In the genomic region with DNA sequence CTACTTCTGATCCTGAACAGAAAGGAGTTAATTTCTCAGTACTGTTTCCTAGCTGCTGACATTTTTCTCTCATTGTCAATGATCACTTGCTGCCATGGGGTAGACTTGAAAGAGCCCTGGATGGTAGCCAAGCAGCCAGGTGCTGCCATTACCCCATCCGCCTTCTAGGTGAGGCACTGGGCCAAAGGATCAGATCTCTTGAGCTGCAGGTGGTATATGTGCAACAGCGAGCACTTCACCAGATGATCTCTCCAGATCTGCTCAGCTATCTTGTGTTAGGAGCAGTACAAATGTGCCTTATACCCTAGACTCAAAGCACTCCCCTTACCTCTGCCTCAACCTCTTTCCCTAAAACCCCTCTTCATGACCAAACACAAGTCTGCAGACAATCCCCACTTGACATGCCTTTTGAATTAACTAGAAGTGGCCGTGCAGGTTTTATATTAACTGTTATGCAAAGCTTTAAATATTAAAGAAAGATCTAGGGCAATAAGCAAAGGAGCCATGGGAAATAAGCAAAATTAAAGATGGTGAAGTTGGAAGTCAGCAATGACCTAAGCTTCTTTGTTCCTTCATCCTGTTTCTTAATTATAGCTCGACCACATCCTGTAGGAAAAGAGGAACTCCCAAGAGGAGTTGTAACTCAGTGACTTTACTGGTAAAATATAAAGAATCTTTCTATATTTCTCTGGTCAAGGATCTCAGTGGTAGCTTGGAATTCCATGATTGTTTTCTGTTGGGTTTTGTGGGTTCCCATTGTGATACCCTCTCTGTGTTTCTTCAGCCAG, we compare ENCODE assay signal across 13 mouse cellular contexts.
A peak's percentile ranks its signal among the peaks of the same experiment; 100 is the strongest.
DNase-seq lines count a peak whose midpoint lies in the region; ATAC-seq and TF ChIP-seq lines count a peak whose summit lies in the region.
"Had no signal": no experiment of that assay in that cellular context is flagged by ENCODE, and none has a peak within 500 bp of the region (broad histone marks: within the 10 kb centered on the region; RNA-seq: fewer than 3 reads in every experiment).

No protein-coding gene starts in this region.

- ATAC-seq in hindbrain, postnatal 0 days: peak; percentile 53
- ATAC-seq in hindbrain, embryonic 12.5 days (ENCODE audit: low FRiP score): no peak
- no peak for ATAC-seq in midbrain, postnatal 0 days (ENCODE audit: low FRiP score)
- no peak for ATAC-seq in midbrain, embryonic 13.5 days
- ATAC-seq in erythroblast, adult 5-6 weeks (replicated peaks; ENCODE audit: low FRiP score, poor library complexity, severe bottlenecking): no peak
- ATAC-seq: intestine, postnatal 0 days had no signal

- peak; percentile 71 for DNase-seq in hindbrain, postnatal 0 days (ENCODE audit: low spot score)
- peak; percentile 68 for DNase-seq in midbrain, postnatal 0 days (ENCODE audit: low spot score)
- peak; percentile 2 for DNase-seq in gonadal fat pad, adult 2 months (ENCODE audit: low read depth)
- no peak for DNase-seq in adrenal gland, adult 18-20 months (ENCODE audit: low spot score in 2 of 2)
- DNase-seq in heart, postnatal 4 days: no peak
- DNase-seq: B cell, adult 2 months; heart, adult 18-20 months; right cerebral cortex, postnatal 14 days had no signal

- no peaks in the 10 kb centered on the region for H3K9me3 ChIP-seq in hindbrain, postnatal 0 days (ENCODE audit: low read length)
- no peaks in the 10 kb centered on the region for H3K9me3 ChIP-seq in hindbrain, embryonic 12.5 days (replicated peaks)
- no peaks in the 10 kb centered on the region for H3K9me3 ChIP-seq in midbrain, postnatal 0 days (ENCODE audit: low read length)
- no peaks in the 10 kb centered on the region for H3K9me3 ChIP-seq in midbrain, embryonic 13.5 days

- no peak overlapping the region for H3K9ac ChIP-seq in hindbrain, postnatal 0 days (replicated peaks; ENCODE audit: low read length)
- H3K9ac ChIP-seq in hindbrain, embryonic 12.5 days: no peak overlapping the region
- no peak overlapping the region for H3K9ac ChIP-seq in midbrain, postnatal 0 days (replicated peaks; ENCODE audit: low read length, poor library complexity, severe bottlenecking)
- no peak overlapping the region for H3K9ac ChIP-seq in midbrain, embryonic 13.5 days (replicated peaks)

- H3K4me2 ChIP-seq in hindbrain, postnatal 0 days (ENCODE audit: low read depth, low read length): no peak overlapping the region
- no peak overlapping the region for H3K4me2 ChIP-seq in hindbrain, embryonic 12.5 days (replicated peaks)
- H3K4me2 ChIP-seq in midbrain, postnatal 0 days (ENCODE audit: low read depth, low read length, poor library complexity, severe bottlenecking): no peak overlapping the region
- no peak overlapping the region for H3K4me2 ChIP-seq in midbrain, embryonic 13.5 days (replicated peaks)

- H3K27ac ChIP-seq in hindbrain, postnatal 0 days: no peak overlapping the region
- H3K27ac ChIP-seq in hindbrain, embryonic 12.5 days: no peak overlapping the region
- H3K27ac ChIP-seq in midbrain, postnatal 0 days (ENCODE audit: low read depth, low read length): no peak overlapping the region
- no peak overlapping the region for H3K27ac ChIP-seq in midbrain, embryonic 13.5 days
- H3K27ac ChIP-seq: layer of hippocampus, adult 2 months had no signal

- TF ChIP-seq CTCF in hindbrain, postnatal 0 days (IDR thresholded peaks at IDR 0.05; ENCODE audit: low read depth): no peak
- no peak for TF ChIP-seq CTCF in midbrain, postnatal 0 days (IDR thresholded peaks at IDR 0.05)

- H3K4me3 ChIP-seq in hindbrain, postnatal 0 days (ENCODE audit: low read length): no peak overlapping the region
- H3K4me3 ChIP-seq in hindbrain, embryonic 12.5 days: no peak overlapping the region
- H3K4me3 ChIP-seq in midbrain, postnatal 0 days (ENCODE audit: low read depth, low read length): no peak overlapping the region
- H3K4me3 ChIP-seq in midbrain, embryonic 13.5 days (replicated peaks): no peak overlapping the region
- H3K4me3 ChIP-seq: layer of hippocampus, adult 2 months had no signal

- H3K36me3 ChIP-seq in hindbrain, postnatal 0 days (ENCODE audit: insufficient read depth, low read length): no peaks in the 10 kb centered on the region
- H3K36me3 ChIP-seq in hindbrain, embryonic 12.5 days: no peaks in the 10 kb centered on the region
- H3K36me3 ChIP-seq in midbrain, postnatal 0 days (ENCODE audit: insufficient read depth, low read length): no peaks in the 10 kb centered on the region
- no peaks in the 10 kb centered on the region for H3K36me3 ChIP-seq in midbrain, embryonic 13.5 days

- 64% methylated on average over 4 of the region's 4 CpGs for WGBS in hindbrain, postnatal 0 days
- WGBS in hindbrain, embryonic 12.5 days: 86% methylated on average over 4 of the region's 4 CpGs
- 74% methylated on average over 4 of the region's 4 CpGs for WGBS in midbrain, postnatal 0 days
- 84% methylated on average over 4 of the region's 4 CpGs for WGBS in midbrain, embryonic 13.5 days

- no peaks in the 10 kb centered on the region for H3K4me1 ChIP-seq in hindbrain, postnatal 0 days (ENCODE audit: insufficient read depth, low read length)
- H3K4me1 ChIP-seq in hindbrain, embryonic 12.5 days: no peaks in the 10 kb centered on the region
- H3K4me1 ChIP-seq in midbrain, postnatal 0 days (ENCODE audit: insufficient read depth, low read length): no peaks in the 10 kb centered on the region
- no peaks in the 10 kb centered on the region for H3K4me1 ChIP-seq in midbrain, embryonic 13.5 days (replicated peaks)

- H3K27me3 ChIP-seq in hindbrain, postnatal 0 days (ENCODE audit: insufficient read depth, low read length): no peaks in the 10 kb centered on the region
- H3K27me3 ChIP-seq in hindbrain, embryonic 12.5 days: no peaks in the 10 kb centered on the region
- H3K27me3 ChIP-seq in midbrain, postnatal 0 days (ENCODE audit: insufficient read depth, low read length): no peaks in the 10 kb centered on the region
- no peaks in the 10 kb centered on the region for H3K27me3 ChIP-seq in midbrain, embryonic 13.5 days

Comparison
In these comparisons a context has a peak if more than half of its experiments do, and no peak if none do; other contexts are left out.
1. DNase-seq: peak in hindbrain, postnatal 0 days (single experiment), midbrain, postnatal 0 days (single experiment) and gonadal fat pad, adult 2 months (single experiment); none in adrenal gland, adult 18-20 months (0 of 2) and heart, postnatal 4 days (single experiment).